Mouse (Mus musculus) brain, embryonic 14.5 days (tissue): Measurements from ENCODE around the gene Gna14. TPM values are rescaled to one million over a fixed set of nuclear protein-coding genes. Genes with fewer than 3 reads are reported as not detected.

Experiments used
- DNase-seq: peaks from one replicate; pipeline ENCODE4 v3.0.0-alpha.2; 2011; ENCODE audit warnings: low read depth
- CTCF ChIP-seq: fragments of 200-500 bp; IDR thresholded peaks from 2 replicates; pipeline ENCODE4 v1.5.1; 2012; ENCODE audit warnings: inconsistent platforms, mild to moderate bottlenecking, moderate library complexity, borderline replicate concordance; ENCODE audit not compliant: insufficient read depth, insufficient read length; ENCODE audit errors: extremely low read depth
- POLR2A ChIP-seq: fragments of 200-500 bp; IDR thresholded peaks from 2 replicates; pipeline ENCODE4 v1.6.1; 2012; ENCODE audit warnings: mild to moderate bottlenecking, inconsistent platforms, borderline replicate concordance; ENCODE audit not compliant: poor library complexity, insufficient read depth, insufficient read length, severe bottlenecking; ENCODE audit errors: extremely low read depth
- polyA plus RNA-seq: library from polyadenylated mRNA; depleted of rRNA; stranded (reverse); fragments of >200 nt; gene quantifications from 2 replicates; pipeline ENCODE4 v1.2.3, GENCODE M21; 2012

Gene Gna14
- polyA plus RNA-seq, 1 experiment, result 0.62 TPM

GRCm38 (mm10) chr19:16491497-16491896, 55.9 kb downstream of the Gna14 start:
- DNase-seq, result peak; percentile 85
- TF ChIP-seq POLR2A (no peak), CTCF (no peak)

- TF ChIP-seq CTCF, result no peak
- no peak for TF ChIP-seq POLR2A
- DNase-seq, result no peak
Measured at GRCm38 (mm10) chr19:16492453-16492852, 56.9 kb downstream of the Gna14 start.

DNA sequence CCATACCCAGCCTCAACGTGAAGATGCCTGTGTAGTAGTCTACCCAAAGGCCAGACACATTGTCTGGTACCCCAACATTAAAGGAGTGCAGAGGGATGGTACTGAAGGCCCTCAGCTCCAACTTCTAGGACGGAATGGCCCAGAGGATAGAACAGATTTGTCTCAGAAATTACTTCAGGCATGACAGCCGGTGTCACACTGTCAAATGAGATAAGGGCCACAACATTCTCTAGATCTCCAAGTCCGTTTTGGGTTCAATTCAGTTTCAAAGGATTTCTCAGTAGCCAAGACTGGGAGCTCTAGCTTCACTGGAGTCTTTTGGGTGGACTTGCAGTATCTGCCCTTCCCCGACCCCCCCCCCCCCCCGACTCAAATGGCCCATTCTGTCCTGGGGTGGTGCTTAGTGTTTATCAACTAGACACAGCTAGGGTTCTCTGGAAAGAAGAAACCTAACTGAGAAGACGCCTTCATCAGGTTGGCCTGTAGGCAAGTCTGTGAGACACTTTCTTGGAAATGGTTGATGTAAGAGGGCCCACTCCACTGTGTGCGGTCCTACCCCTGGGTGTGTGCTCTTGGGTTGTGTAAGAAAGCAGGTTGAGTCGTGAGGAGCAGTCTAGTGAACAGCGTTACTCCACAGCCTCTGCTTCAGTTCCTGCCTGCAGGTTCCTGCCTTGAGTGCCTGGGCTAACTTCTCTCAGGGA, 59.4 kb downstream of the Gna14 start:
- no peak for DNase-seq
- TF ChIP-seq CTCF, result no peak
- TF ChIP-seq POLR2A, result no peak

- no peak for DNase-seq
- TF ChIP-seq POLR2A (no peak), CTCF (no peak)
Measured at GRCm38 (mm10) chr19:16496016-16496415, 60.5 kb downstream of the Gna14 start.

DNA sequence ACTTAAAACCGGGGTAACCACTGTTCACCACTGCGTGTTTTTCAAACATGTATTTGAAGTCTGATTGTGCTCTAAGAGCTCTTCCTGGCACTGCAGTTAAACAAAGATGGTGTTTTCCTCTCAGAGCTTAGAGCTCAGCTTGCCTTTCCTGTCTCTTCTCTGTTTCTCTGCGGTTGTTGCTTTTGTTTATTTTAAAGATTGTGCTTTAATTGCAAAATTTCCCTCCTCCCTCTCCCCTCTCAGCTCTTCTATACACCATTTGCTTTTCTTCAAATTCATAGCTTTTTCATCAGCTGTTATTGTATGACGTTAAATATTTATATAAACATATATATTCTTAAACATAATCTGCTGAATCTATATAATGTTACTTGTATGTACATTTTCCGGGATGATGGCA, 66.5 kb downstream of the Gna14 start:
- TF ChIP-seq POLR2A (no peak), CTCF (no peak)

GRCm38 (mm10) chr19:16506711-16507364, 71.3 kb downstream of the Gna14 start:
- TF ChIP-seq CTCF, result peak; percentile 29; the same call in 1 of the 2 replicates
- no peak for TF ChIP-seq POLR2A
- DNase-seq, result peak; percentile 94

More for the DNA sequence above, 66.5 kb downstream of the Gna14 start:
- DNase-seq, result no peak

DNA sequence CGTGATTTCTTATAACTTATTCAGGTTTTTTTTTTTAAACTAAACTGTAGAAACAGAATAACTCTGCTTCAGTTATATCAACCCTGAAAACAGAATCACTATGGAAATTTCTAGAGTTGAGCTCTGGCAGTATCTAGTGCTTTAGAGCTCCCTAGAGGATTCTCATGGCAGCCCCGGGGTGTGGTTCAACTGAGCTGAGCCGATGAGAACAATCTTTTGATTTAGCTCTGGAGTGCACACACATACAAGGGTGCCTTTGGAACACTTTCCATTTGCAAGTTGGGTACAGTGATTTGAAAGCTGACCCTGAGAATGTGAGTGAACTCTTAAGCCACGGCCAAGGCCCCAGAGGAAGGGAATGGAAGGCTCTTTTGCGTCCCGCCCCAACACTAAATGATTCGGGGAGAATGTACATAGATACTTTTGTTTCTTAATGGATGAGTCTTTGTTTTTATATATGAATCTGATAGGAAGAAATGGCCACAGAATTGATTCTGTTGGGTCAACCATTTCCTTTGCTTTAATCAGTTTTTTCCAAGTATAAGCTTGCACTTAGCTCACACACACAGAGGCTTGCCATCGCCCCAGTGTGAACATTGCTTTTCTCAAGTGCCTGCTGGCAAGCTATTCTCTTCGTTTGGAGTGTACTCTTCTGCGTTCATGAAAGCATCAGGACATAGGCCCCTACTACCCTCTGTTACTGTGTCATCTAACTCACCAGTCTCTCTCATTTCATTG, 75.0 kb downstream of the Gna14 start:
- TF ChIP-seq CTCF (no peak), POLR2A (no peak)
- no peak for DNase-seq

- DNase-seq, result no peak
- TF ChIP-seq POLR2A (no peak), CTCF (no peak)
Measured at GRCm38 (mm10) chr19:16511081-16511420, 75.5 kb downstream of the Gna14 start.

- TF ChIP-seq POLR2A (no peak), CTCF (no peak)
- DNase-seq, result no peak
Measured at GRCm38 (mm10) chr19:16514201-16514600, 78.6 kb downstream of the Gna14 start.

DNA sequence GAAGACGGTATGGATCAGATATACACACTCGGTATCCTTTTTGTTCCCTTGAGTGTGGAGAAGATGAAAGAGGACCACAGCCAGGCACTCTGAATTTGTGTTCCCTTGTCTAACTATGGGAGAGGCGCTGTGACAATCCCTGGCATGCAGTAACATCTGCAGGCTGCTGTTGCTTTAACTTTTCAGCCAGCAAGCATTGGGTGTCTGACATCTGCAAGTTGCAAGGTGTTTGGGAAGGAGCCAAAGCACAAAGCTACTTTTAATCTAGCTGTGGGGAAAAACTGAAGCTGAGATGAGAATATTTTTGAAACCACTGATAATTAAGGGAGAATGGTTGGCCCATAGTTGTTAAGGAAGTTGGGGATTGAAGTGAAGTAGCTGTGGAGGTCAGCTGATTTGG, 83.0 kb downstream of the Gna14 start:
- DNase-seq, result no peak
- TF ChIP-seq POLR2A, result no peak
- no peak for TF ChIP-seq CTCF

DNA sequence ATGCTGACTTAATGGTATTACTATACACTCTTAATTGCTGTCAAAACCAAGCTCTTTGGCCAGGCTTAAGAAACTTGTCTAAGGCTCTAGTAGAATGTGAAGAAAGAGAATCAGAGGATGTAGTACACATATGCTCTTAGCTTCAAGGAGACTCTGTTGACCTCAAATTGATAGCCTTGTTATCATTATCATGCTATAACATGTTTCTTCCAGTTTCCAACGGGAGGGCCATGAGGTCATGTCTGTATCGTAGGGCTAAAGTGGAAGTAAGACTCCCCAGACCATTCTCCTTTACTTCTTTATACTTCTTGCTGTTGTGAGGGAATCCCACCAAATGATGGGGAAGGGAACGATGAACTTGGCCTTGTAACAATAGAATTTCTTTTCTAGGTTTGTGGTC, 85.0 kb downstream of the Gna14 start:
- TF ChIP-seq POLR2A, result no peak
- no peak for TF ChIP-seq CTCF

More for the DNA sequence above, 85.0 kb downstream of the Gna14 start:
- no peak for DNase-seq
